Mouse (Mus musculus) forebrain, embryonic 16.5 days (tissue): ENCODE measurements around the gene Sema4b. TPM values are rescaled to one million over a fixed set of nuclear protein-coding genes. Genes with fewer than 3 reads are reported as not detected.

ENCODE experiments used
- ATAC-seq: fragments of 200-750 bp; cut with Nextera tagmentation; 2 replicates; pipeline ENCODE4 v1.8.0; 2017; ENCODE audit warnings: mild to moderate bottlenecking, moderate library complexity
- H3K27ac ChIP-seq: fragments of 300-500 bp; sonication (generic); 2 replicates; pipeline ENCODE4 v1.5.1; 2014; ENCODE audit warnings: low read length, control low read depth
- H3K27me3 ChIP-seq: fragments of 300-500 bp; sonication (generic); replicated peaks from 2 replicates; pipeline ENCODE4 v1.6.1; 2014; ENCODE audit warnings: low read length; ENCODE audit not compliant: control insufficient read depth, insufficient read depth
- H3K36me3 ChIP-seq: fragments of 300-500 bp; sonication (generic); 2 replicates; pipeline ENCODE4 v1.6.1; 2014; ENCODE audit not compliant: control insufficient read depth, insufficient read depth
- H3K4me1 ChIP-seq: fragments of 300-500 bp; sonication (generic); replicated peaks from 2 replicates; pipeline ENCODE4 v1.6.1; 2014; ENCODE audit warnings: low read length; ENCODE audit not compliant: control insufficient read depth, insufficient read depth
- H3K4me2 ChIP-seq: fragments of 300-500 bp; sonication (generic); 2 replicates; pipeline ENCODE4 v1.6.1; 2014; ENCODE audit warnings: mild to moderate bottlenecking, low read length, control low read depth
- H3K4me3 ChIP-seq: fragments of 300-500 bp; sonication (generic); replicated peaks from 2 replicates; pipeline ENCODE4 v1.5.1; 2014; ENCODE audit warnings: mild to moderate bottlenecking, low read length, control low read depth
- H3K9ac ChIP-seq: fragments of 300-500 bp; sonication (generic); replicated peaks from 2 replicates; pipeline ENCODE4 v1.6.1; 2014; ENCODE audit warnings: low read depth, low read length, control low read depth
- H3K9me3 ChIP-seq: fragments of 300-500 bp; sonication (generic); 2 replicates; pipeline ENCODE4 v1.6.1; 2016; ENCODE audit warnings: low read length; ENCODE audit not compliant: control insufficient read depth
- WGBS: fragments of 180-500 bp; shearing (Covaris S2); extraction: QIAGEN DNeasy Blood & Tissue Kit; methylation state at CpG from one replicate; pipeline ENCODE4 v1.1.7; 2014; 5-methylcytosine and 5-hydroxymethylcytosine counted together
- polyA plus RNA-seq: library from polyadenylated mRNA; unstranded; fragments of >200 nt; fragmentation: Nextera tagmentation; extraction: Ambion mirVana; gene quantifications from 2 replicates; pipeline ENCODE4 v1.2.1, GENCODE M21; 2015

Sema4b gene
- polyA plus RNA-seq, 1 experiment from 2014 or later = 26.6 TPM

DNA sequence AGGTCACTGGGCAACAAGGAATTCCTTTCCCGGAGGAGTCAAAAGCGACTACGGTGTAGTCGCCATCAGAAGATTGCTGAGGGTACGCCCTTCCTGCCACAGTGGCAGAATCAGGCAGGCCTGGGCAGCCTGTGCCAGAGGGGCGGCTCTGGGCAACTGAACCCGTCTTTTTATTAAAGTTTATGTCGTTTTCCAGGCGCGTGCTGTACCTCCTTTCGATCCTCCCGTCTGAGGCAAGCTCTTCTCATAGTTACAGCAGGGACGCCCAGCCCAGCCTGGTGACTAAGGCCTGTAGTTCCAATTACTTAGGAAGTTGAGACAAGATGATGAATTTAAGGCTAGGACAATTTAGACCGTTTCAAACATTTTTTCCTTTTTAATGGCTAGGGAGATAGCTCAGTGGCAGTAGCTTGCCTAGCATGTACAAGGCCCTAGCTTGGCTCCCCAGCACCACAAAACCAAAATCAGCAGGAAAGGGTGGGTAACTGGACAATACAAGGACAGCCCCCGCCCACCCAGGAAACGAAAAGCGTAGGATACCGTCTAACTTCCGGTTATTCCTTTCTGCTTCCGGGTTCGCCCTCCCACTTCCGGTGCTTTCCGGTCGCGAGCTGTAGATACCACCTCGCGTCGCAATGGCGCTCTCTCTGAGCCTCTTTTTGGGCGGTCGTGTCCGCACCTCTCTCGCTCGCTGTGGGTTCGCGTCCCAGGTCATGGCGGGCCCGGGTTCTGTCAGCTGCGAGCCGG lies 74.2 kb downstream of the Sema4b start, which contains the start of gene Ngrn:
Ngrn (plus strand) TSS at position 591 of the 747 bp plus-strand sequence.
- ATAC-seq = peak; percentile 92
- no peaks in the 10 kb centered on the region for H3K9me3 ChIP-seq
- H3K4me3 ChIP-seq = peak within 1 kb of the TSS; percentile 85
- 27% methylated on average over 40 of the region's 40 CpGs for WGBS
- peaks cover 23% of the 10 kb centered on the region; the same call in 1 of the 2 replicates for H3K27me3 ChIP-seq
- peak within 1 kb of the TSS; percentile 78 for H3K9ac ChIP-seq
- H3K27ac ChIP-seq = peak within 1 kb of the TSS; percentile 65
- peaks cover 15% of the 10 kb centered on the region for H3K36me3 ChIP-seq
- peaks cover 16% of the 10 kb centered on the region for H3K4me1 ChIP-seq
- peak within 1 kb of the TSS; percentile 69 for H3K4me2 ChIP-seq

DNA sequence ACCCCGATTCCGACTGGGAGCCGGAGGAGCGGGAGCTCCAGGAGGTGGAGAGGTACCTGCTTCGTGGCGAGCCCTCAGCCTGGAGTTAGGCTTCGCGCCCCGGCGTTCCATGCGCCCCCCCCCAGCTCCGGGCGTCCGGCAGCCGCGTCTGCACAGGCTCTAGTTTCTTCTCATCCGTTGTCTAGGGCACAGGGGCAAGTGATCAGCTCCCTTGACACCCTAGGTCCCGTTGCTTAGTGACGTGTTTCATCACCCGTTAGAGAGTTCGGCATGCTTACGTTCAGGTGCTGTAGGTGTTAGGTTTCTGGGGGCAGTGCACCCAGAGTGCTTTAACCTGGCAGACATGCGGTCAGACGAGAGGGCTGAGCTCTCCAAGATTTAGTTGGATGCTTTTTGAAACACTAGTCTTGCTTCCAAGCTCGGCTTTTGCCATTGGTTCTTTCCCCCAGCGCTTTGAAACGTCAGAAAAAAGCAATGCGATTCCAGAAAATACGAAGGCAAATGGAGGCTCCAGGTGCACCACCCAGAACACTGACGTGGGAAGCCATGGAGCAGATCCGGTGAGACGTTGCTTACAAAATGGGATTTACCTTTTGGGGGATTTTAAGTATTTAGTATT lies 74.8 kb downstream of the Sema4b start:
- no peaks in the 10 kb centered on the region for H3K9me3 ChIP-seq
- H3K4me2 ChIP-seq = peak overlapping the region; percentile 69
- H3K27me3 ChIP-seq = peaks cover 23% of the 10 kb centered on the region; the same call in 1 of the 2 replicates
- peaks cover 22% of the 10 kb centered on the region for H3K36me3 ChIP-seq
- H3K9ac ChIP-seq = peak overlapping the region; percentile 78
- peak overlapping the region; percentile 65 for H3K27ac ChIP-seq
- peaks cover 16% of the 10 kb centered on the region for H3K4me1 ChIP-seq
- peak; percentile 49 for ATAC-seq
- WGBS = 2% methylated on average over 32 of the region's 32 CpGs
- H3K4me3 ChIP-seq = peak overlapping the region; percentile 85

DNA sequence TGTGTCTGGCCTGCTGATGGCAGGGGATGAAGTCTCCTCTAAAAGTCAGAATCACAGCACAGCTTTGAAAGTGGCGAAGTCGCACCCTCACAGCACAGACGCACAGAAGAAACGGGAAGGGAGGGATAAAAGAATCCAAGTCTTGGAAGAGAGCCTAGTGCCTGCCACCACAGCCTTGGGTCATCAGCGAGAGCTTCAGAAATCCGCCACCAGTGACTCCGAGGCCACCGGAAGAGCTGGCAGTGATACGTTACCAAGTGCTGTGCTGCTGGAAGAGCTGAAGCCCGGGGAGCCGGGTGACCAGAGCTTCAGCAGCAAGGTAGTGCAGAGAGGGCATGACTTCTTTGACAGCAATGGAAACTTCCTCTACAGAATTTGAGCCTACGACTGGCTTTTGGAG lies 78.0 kb downstream of the Sema4b start:
- ATAC-seq = no peak
- Histone ChIP-seq H3K27ac (no peak overlapping the region), H3K4me2 (no peak overlapping the region), H3K27me3 (peaks cover 4% of the 10 kb centered on the region; the same call in 1 of the 2 replicates), H3K4me3 (no peak overlapping the region), H3K4me1 (peaks cover 20% of the 10 kb centered on the region), H3K9ac (no peak overlapping the region), H3K9me3 (no peaks in the 10 kb centered on the region), H3K36me3 (peaks cover 25% of the 10 kb centered on the region)
- 93% methylated on average over 12 of the region's 12 CpGs for WGBS

DNA sequence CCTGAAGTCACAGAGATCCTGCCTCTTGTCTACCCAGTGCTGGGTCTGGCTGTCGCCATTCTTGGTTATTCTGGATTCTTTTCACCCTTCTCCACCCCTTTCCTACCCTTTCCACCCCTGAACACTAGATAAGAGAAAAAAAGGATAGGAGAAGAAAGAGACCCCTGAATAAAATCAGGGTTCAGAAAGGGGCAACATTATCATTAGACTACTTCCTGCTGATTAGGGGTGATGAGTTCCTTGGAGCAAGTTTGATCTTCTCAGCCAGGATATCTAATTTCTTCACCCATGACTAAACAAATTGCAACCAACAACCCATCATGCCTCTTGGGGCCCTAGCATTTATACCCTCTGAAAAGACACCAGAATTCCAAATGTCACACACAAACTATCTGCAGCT lies 81.1 kb downstream of the Sema4b start:
- Histone ChIP-seq H3K36me3 (peaks cover 25% of the 10 kb centered on the region), H3K9me3 (no peaks in the 10 kb centered on the region), H3K4me2 (no peak overlapping the region), H3K4me3 (no peak overlapping the region), H3K9ac (no peak overlapping the region), H3K27me3 (no peaks in the 10 kb centered on the region), H3K4me1 (peaks cover 21% of the 10 kb centered on the region), H3K27ac (no peak overlapping the region)
- WGBS = 88% methylated on average over 1 of the region's 1 CpGs
- ATAC-seq = no peak

DNA sequence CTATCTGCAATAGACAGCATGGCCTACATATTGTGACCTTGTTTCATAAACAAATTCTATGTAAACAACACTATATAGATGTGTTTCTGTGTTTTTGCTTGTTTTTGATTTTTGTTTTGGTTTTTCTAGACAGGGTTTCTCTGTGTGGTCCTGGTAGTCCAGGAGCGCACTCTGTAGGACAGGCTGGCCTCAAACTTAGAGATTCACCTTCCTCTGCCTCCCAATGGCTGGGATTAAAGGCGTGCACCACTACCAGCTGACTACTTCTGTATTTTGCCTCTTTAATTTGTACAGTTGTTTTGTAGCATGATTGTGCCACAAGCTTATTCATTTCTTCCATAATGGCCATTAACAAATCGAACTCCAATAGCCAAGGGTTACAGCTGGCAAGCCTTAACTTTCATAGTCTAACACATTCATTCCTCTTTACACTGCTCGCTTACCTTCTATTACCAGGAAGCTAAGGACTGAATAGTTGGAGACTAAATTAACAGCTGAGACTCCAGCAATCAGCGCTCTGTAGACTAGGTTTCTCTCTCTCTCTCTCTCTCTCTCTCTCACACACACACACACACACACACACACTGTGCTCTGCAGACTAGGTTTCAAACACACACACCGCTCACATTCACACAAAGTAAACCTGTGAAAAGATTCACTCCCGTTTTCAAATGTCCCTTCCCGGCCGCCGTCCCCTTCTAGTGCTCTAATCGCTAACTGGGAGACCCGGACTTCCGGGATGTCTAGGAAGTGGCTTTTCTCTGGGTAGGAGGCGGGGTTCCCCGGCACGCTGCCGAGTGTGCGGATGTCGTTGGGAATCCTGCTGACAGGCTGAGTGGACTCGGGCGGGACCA lies 82.5 kb downstream of the Sema4b start, which contains the start of gene Vps33b:
Vps33b (plus strand) TSS at position 753 of the 854 bp plus-strand sequence.
- whole genome bisulfite sequencing = 4% methylated on average over 21 of the region's 21 CpGs
- Histone ChIP-seq H3K9ac (peak within 1 kb of the TSS; percentile 86), H3K27me3 (no peaks in the 10 kb centered on the region), H3K4me1 (peaks cover 18% of the 10 kb centered on the region), H3K36me3 (peaks cover 36% of the 10 kb centered on the region), H3K4me2 (peak within 1 kb of the TSS; percentile 85), H3K27ac (peak within 1 kb of the TSS; percentile 61), H3K4me3 (peak within 1 kb of the TSS; percentile 80), H3K9me3 (peaks cover 1% of the 10 kb centered on the region)
- peak; percentile 94 for ATAC-seq

DNA sequence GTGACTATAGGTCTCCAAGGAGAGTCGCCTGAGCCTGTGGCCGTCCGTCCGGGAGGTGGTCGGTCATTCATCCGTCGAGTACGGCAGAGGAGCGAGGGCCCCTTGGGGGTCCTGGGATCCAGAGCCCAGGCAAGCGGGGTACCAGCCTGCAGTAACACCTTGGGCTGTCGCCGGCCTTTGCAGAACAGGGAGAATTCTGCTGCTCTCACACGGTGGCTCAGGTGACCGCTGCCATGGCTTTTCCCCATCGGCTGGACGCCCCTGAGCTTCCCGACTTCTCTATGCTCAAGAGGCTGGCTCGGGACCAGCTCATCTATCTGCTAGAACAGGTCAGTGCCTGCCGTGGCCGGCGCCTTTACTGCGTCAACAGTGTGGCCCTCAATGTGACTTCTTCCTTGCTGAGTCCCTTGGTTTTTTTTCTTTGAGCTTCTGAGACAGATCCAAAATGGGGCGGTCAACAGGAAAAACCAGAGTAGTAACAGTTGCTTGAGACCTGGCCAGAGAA lies 83.2 kb downstream of the Sema4b start:
- peaks cover 8% of the 10 kb centered on the region for H3K9me3 ChIP-seq
- under 1% methylated on average over 23 of the region's 23 CpGs for WGBS
- ATAC-seq = peak; percentile 74
- H3K36me3 ChIP-seq = peaks cover 37% of the 10 kb centered on the region
- peak overlapping the region; percentile 80 for H3K4me3 ChIP-seq
- peak overlapping the region; percentile 86 for H3K9ac ChIP-seq
- peak overlapping the region; percentile 85 for H3K4me2 ChIP-seq
- peak overlapping the region; percentile 46 for H3K27ac ChIP-seq
- H3K27me3 ChIP-seq = no peaks in the 10 kb centered on the region
- peaks cover 18% of the 10 kb centered on the region for H3K4me1 ChIP-seq

DNA sequence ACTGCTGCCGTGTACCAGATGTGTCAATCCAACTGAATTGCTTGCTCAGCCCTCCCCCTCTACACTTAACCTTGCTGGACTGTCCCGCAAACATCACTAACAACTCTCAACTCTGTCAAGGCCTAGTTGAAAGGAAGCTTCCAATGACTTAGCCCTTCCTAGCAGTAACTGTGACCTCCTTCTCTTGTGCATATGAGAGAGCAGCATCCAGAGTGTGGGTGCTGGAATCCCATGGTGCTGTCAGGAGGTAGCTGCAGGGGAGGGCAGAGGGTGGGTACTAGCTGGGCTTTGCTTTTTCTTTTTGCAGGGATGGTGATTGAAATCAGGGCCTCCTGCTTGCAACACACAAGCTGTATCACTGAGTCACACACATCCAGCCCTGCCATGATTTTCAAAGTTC lies 86.8 kb downstream of the Sema4b start:
- Histone ChIP-seq H3K27me3 (no peaks in the 10 kb centered on the region), H3K4me3 (no peak overlapping the region), H3K36me3 (peaks cover 47% of the 10 kb centered on the region), H3K9ac (no peak overlapping the region), H3K4me1 (peaks cover 18% of the 10 kb centered on the region), H3K9me3 (peaks cover 11% of the 10 kb centered on the region), H3K27ac (no peak overlapping the region), H3K4me2 (no peak overlapping the region)
- 95% methylated on average over 2 of the region's 2 CpGs for WGBS
- no peak for ATAC-seq
